Mouse (Mus musculus) myocyte (in vitro differentiated cells): ENCODE measurements around the gene Tspan14. TPM values are rescaled to one million over a fixed set of nuclear protein-coding genes. Genes with fewer than 3 reads are reported as not detected.
A peak's percentile ranks its signal among the peaks of the same experiment; 100 is the strongest.

Experiments
- H3K27me3 ChIP-seq: one replicate; pipeline ENCODE4 v1.6.1; 2011; ENCODE audit not compliant: control insufficient read depth, insufficient read depth, insufficient read length
- H3K36me3 ChIP-seq: one replicate; pipeline ENCODE4 v1.6.1; 2011; ENCODE audit not compliant: control insufficient read depth, insufficient read depth
- H3K4me2 ChIP-seq: one replicate; pipeline ENCODE4 v1.6.1; 2011; ENCODE audit warnings: low read depth, control low read depth
- H3K4me3 ChIP-seq: one replicate; pipeline ENCODE4 v1.5.1; 2011; ENCODE audit warnings: mild to moderate bottlenecking, control low read depth, moderate library complexity
- H3K79me2 ChIP-seq: one replicate; pipeline ENCODE4 v1.6.1; 2011; ENCODE audit not compliant: control insufficient read depth, insufficient read depth
- H3ac ChIP-seq: one replicate; pipeline ENCODE4 v1.6.1; 2011; ENCODE audit not compliant: control insufficient read depth, insufficient read length
- CEBPB ChIP-seq: IDR thresholded peaks from 2 replicates; pipeline ENCODE4 v1.6.1; 2011; ENCODE audit warnings: mild to moderate bottlenecking, moderate library complexity; ENCODE audit not compliant: poor library complexity, insufficient read depth, severe bottlenecking
- E2F4 ChIP-seq: IDR thresholded peaks from one replicate; pipeline ENCODE4 v1.6.1; 2011; ENCODE audit warnings: mild to moderate bottlenecking, control low read depth, moderate library complexity; ENCODE audit not compliant: insufficient read depth
- MAX ChIP-seq: IDR thresholded peaks from one replicate; pipeline ENCODE4 v1.6.1; 2011; ENCODE audit warnings: low read depth, mild to moderate bottlenecking, control low read depth
- MYOD1 ChIP-seq, 3 experiments: IDR thresholded peaks; one replicate each; pipeline ENCODE4 v1.6.1; 2011; ENCODE audit warnings: control low read depth in 2 of 3, low read depth in 2 of 3, mild to moderate bottlenecking in 2 of 3, moderate library complexity in 1 of 3; ENCODE audit not compliant: insufficient read length in 2 of 3, control insufficient read depth in 1 of 3
- MYOG ChIP-seq, 3 experiments: IDR thresholded peaks; one replicate each; pipeline ENCODE4 v1.6.1; 2011; ENCODE audit warnings: control low read depth in 2 of 3, low read depth in 2 of 3, mild to moderate bottlenecking in 2 of 3; ENCODE audit not compliant: insufficient read length in 2 of 3, control insufficient read depth in 1 of 3, insufficient read depth in 1 of 3
- POLR2A ChIP-seq: IDR thresholded peaks from one replicate; pipeline ENCODE4 v1.6.1; 2011; ENCODE audit warnings: low read depth, mild to moderate bottlenecking, control low read depth, moderate library complexity; ENCODE audit not compliant: insufficient read length
- POLR2AphosphoS2 ChIP-seq: IDR thresholded peaks from one replicate; pipeline ENCODE4 v1.6.1; 2011; ENCODE audit warnings: low read depth, control low read depth; ENCODE audit not compliant: insufficient read length
- REST ChIP-seq: IDR thresholded peaks from one replicate; pipeline ENCODE4 v1.6.1; 2011; ENCODE audit warnings: mild to moderate bottlenecking, control low read depth, moderate library complexity; ENCODE audit not compliant: insufficient read depth, insufficient read length
- SRF ChIP-seq: IDR thresholded peaks from one replicate; pipeline ENCODE4 v1.6.1; 2011; ENCODE audit warnings: low read depth; ENCODE audit not compliant: control insufficient read depth, insufficient read length
- TCF12 ChIP-seq: IDR thresholded peaks from one replicate; pipeline ENCODE4 v1.6.1; 2011; ENCODE audit warnings: mild to moderate bottlenecking, control low read depth; ENCODE audit not compliant: poor library complexity, insufficient read depth, severe bottlenecking
- TCF3 ChIP-seq: IDR thresholded peaks from one replicate; pipeline ENCODE4 v1.6.1; 2011; ENCODE audit warnings: low read depth, control low read depth; ENCODE audit not compliant: insufficient read length
- USF1 ChIP-seq: IDR thresholded peaks from one replicate; pipeline ENCODE4 v1.6.1; 2011; ENCODE audit warnings: low read depth, mild to moderate bottlenecking, control low read depth, moderate library complexity
- polyA plus RNA-seq: library from polyadenylated mRNA; unstranded; fragments of >200 nt; fragmentation: generic; extraction: Trizol; gene quantifications from one replicate; pipeline ENCODE4 v1.2.1, GENCODE M21; 2012; ENCODE audit warnings: missing spikeins

The Tspan14 gene
- polyA plus RNA-seq, 1 experiment, result 90.6 TPM

DNA sequence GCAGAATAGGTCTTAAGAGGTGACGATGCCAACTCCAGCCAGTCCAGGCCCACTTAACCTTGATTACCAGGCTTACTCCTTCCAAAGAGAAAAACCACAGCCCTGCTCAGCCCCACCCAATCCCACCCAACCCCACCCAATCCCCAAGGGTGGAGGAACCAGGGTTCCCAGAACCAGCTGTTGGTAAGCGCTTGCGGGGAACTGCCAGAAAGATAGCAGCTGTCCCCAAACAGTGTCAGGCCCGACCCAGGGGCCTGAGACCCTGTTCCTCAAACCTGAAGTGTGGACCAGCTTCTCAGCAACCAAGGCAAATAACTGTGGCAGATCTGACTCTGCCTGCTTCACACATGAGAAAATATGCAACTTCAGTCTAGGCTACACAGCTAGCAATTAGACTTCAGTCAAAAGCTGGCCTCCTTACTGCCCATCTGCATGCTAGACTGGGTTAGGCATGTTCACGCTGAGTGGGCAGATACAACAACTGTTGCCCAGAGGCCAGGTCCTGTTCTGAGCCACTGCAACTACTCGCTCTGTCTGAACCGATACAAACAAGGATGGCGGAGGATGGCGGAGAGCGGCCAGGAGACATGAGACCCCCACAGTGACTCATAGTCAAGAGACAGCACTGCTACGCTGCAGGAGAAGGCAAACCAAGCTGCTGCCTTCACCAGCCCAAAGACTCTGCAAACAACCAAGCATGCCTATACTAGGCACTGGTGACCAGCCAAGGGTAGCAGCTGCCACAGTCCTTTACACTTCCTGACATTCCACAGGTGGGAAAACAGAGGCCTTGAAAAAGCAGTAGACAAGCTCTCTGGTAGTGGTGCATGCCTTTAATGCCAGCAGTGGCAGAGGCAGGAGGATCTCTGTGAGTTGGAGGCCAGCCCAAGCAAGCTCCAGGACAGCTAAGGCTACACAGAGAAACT, 4.0 kb downstream of the Tspan14 start:
- Histone ChIP-seq H3K36me3 (no peaks in the 10 kb centered on the region), H3ac (no peak overlapping the region), H3K4me3 (peak overlapping the region; percentile 94), H3K27me3 (no peaks in the 10 kb centered on the region), H3K4me2 (peak overlapping the region; percentile 84), H3K79me2 (peaks cover 73% of the 10 kb centered on the region)
- TF ChIP-seq MYOD1 (IDR thresholded peaks at IDR 0.05; ENCODE audit: control insufficient read depth in 1 of 3, insufficient read length in 2 of 3, low read depth in 2 of 3) (peak; percentile 92 to 99 (median 99)), MYOG (IDR thresholded peaks at IDR 0.05; ENCODE audit: control insufficient read depth in 1 of 3, insufficient read depth in 1 of 3, insufficient read length in 2 of 3, low read depth in 2 of 3) (peak; percentile 26 to 82 (median 61)), REST (no peak), USF1 (no peak), SRF (peak; percentile 36), E2F4 (no peak), MAX (no peak), TCF12 (peak; percentile 88), CEBPB (no peak), TCF3 (peak; percentile 83), POLR2A (no peak), POLR2AphosphoS2 (peak; percentile 27)

DNA sequence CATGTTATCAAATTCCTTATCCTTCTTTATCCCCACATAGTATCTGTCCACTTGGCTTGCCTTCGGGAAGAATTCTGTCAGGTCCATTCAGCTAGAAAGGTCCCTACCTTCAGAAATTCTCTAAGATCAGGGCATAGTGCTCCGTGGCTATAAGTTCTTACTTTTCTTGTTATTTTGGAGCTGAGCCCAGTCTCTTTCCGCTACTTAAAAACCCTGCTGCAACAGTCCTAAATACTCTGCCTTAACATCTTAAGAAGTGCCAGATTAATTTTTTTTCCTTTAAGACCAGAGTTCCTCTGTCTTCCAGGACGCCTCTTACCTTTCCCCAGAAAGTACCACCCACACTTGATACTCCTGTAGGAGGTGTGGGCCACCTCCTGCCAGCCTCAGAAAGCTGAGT, 6.4 kb downstream of the Tspan14 start:
- Histone ChIP-seq H3ac (no peak overlapping the region), H3K4me2 (peak overlapping the region; percentile 49), H3K27me3 (no peaks in the 10 kb centered on the region), H3K36me3 (no peaks in the 10 kb centered on the region), H3K79me2 (peaks cover 73% of the 10 kb centered on the region), H3K4me3 (no peak overlapping the region)
- no peak for TF ChIP-seq MAX
- TF ChIP-seq CEBPB, result no peak
- TF ChIP-seq MYOD1 (IDR thresholded peaks at IDR 0.05; ENCODE audit: control insufficient read depth in 1 of 3, insufficient read length in 2 of 3, low read depth in 2 of 3), result no peak
- no peak for TF ChIP-seq MYOG (IDR thresholded peaks at IDR 0.05; ENCODE audit: control insufficient read depth in 1 of 3, insufficient read depth in 1 of 3, insufficient read length in 2 of 3, low read depth in 2 of 3)
- no peak for TF ChIP-seq USF1
- TF ChIP-seq TCF3, result no peak

DNA sequence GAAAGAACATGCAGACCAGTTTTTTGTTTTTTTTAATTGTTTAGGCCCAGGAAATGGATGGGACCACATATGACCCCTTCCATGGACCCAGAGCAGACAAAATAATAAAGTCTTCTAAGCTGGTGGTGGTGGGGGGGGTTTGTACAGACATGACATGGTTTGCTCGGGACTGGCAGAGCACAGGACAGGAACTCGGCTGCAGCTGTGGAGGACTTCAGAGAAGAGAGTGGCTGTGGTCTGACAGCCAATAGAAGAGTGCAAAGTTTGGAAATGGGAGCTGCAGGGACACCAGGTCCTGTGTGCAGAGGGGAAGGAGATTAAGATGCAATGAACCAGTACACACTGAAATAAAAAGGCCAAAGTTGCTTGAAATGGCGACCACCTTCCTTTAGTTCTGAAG, 7.0 kb downstream of the Tspan14 start:
- peak overlapping the region; percentile 85 for H3K4me2 ChIP-seq

DNA sequence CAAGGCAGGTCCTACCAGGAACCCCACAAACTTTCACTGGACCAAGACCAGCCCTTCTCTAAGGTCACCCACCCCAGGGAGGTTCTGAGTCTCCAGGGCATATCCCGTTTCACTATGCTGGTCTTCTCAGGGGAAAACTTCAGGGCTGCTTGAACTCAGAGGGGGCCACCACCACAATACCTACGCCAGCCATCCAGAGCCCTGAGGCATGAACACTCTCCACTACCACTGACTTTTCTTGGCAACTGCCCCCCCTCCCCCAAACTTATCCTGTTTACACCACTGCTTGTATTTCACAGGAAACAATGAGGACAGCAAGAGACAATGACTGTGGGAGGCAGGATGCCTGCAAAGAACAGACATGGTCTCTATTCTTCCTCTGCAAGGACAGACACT, 7.6 kb downstream of the Tspan14 start:
- Histone ChIP-seq H3K79me2 (peaks cover 71% of the 10 kb centered on the region), H3ac (no peak overlapping the region), H3K4me2 (peak overlapping the region; percentile 85), H3K27me3 (no peaks in the 10 kb centered on the region), H3K4me3 (no peak overlapping the region), H3K36me3 (no peaks in the 10 kb centered on the region)
- no peak for TF ChIP-seq MYOG (IDR thresholded peaks at IDR 0.05; ENCODE audit: control insufficient read depth in 1 of 3, insufficient read depth in 1 of 3, insufficient read length in 2 of 3, low read depth in 2 of 3)

More for the DNA sequence above, 7.0 kb downstream of the Tspan14 start:
- H3K79me2 ChIP-seq, result peaks cover 71% of the 10 kb centered on the region
- H3K4me3 ChIP-seq, result no peak overlapping the region
- no peak overlapping the region for H3ac ChIP-seq
- TF ChIP-seq E2F4, result no peak
- peak in 1 of 3 experiments; percentile 11 for TF ChIP-seq MYOG (IDR thresholded peaks at IDR 0.05; ENCODE audit: control insufficient read depth in 1 of 3, insufficient read depth in 1 of 3, insufficient read length in 2 of 3, low read depth in 2 of 3)
- no peaks in the 10 kb centered on the region for H3K36me3 ChIP-seq
- no peaks in the 10 kb centered on the region for H3K27me3 ChIP-seq

DNA sequence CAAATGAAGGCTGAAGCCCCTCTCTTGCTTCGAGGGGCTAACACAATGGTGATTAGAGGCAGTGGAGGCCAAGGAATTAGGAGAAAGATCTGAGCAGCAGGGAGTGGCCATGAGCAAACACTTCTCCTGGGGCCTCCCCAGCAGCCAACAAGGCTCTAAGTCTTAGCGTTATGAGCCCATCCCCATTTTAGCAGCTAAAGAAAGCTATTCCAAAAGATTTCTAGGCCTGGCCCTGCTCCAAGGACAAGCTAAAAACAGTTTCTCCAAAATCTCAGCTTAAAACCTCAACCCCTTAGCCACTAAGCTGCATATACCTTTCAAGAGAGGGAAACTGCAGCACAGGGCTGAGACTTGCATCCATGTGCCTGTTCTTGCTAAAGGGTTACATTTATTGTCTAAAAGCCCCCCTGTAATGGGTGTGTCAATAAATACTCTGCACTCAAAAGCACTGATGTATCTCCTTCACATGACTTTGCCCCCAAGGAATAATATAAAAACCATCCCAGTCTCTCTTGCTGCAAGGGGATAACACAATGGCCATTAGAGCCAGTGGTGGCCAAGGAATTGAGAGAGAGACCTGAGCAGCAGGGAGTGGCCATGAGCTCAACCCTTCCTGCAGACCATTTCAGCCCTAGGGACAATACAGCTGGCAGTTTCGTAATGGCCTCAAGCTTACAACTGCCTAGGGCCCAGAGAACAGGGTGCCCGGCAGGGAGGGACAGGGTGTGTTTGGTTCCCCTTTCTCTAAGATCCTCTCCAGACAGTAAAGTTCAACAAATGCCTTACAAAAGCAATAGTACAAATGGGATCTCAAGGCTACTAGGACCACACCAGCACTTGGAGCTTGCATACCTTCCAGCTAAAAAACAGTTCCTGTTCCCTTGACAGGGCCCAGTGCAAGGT, 8.3 kb downstream of the Tspan14 start:
- Histone ChIP-seq H3K4me3 (no peak overlapping the region), H3K36me3 (no peaks in the 10 kb centered on the region), H3K79me2 (peaks cover 71% of the 10 kb centered on the region), H3K27me3 (no peaks in the 10 kb centered on the region), H3ac (no peak overlapping the region), H3K4me2 (peak overlapping the region; percentile 85)
- TF ChIP-seq POLR2AphosphoS2 (no peak), CEBPB (0 out of 2 replicates have a peak, but pooled peaks have one; percentile 44)
